Mouse (Mus musculus) layer of hippocampus, postnatal 25 days (tissue): ENCODE results near the gene Jund. TPM values are rescaled to one million over a fixed set of nuclear protein-coding genes. Genes with fewer than 3 reads are reported as not detected.

Experiments
- DNase-seq, 2 experiments: peaks; one replicate each; pipeline ENCODE4 v3.0.0; 2022; ENCODE audit warnings: mixed read lengths in 2 of 2, low spot score in 1 of 2; ENCODE audit errors: extremely low spot score in 1 of 2
- total RNA-seq, 2 experiments: library from RNA; stranded (reverse); gene quantifications; 2 replicates each; pipeline ENCODE4 v1.2.3; 2021

Gene Jund
- total RNA-seq, 2 experiments from 2014 or later = 181 to 194 TPM

DNA sequence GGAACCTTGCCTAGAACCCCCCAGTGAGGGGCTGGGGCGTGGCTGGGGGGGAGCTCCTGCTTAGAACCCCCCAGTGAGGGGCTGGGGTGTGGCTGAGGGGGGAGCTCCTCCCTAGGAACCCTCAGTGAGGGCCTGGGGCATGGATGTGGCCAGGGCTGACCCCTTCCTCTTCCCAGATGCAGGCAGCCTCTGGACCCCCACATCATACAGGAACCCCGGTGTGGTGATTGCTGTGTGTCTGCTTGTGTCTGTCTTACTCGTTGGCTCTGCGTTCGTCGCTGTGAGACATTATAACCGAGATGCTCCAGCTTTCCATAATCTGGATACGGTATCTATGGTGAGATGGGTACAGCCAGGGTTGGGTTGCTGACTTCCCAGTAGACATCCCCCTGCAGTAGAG is 22.9 kb downstream of the Jund start:
- DNase-seq = no peak

DNA sequence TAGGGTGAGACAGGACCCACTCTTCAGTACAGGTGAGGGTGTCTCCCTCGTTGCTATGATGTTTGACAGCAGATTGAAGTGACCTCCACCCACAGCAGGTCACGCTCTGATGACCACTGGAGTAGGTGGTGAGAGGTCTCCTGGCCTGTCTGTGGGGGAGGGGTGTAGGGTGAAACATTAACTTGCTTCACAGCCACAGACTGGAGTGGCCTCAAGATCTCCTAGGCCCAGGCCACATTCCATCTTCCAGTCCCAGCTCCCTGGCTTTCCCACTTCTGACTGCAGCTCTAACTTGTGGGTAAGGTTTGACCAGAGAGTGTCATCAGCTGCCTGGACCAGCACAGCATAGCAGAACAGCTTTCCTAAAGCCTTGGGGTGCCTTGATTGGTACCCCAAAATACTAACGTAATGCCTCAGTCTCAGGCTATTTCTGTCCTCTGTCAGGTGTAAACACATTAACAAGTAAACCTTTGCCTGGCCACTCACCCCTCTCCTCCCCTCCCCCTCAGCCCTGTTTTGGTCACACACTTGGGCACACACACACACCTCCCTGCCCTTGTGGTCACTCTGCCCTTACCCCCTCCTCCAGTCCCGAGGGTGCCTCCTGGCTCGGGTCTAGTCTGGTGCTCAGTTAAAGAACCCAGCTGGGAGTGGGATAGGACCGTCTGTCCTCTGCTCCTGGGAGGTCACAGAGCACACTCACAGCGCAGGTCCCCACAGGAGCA is 24.9 kb downstream of the Jund start, which contains the start of gene Pde4c:
TSS of gene Pde4c (plus strand) at position 235 of the 725 bp plus-strand sequence.
- DNase-seq = no peak

- no peak for DNase-seq
Observed at GRCm38 (mm10) chr8:70724216-70724615, 25.5 kb downstream of the Jund start.

DNA sequence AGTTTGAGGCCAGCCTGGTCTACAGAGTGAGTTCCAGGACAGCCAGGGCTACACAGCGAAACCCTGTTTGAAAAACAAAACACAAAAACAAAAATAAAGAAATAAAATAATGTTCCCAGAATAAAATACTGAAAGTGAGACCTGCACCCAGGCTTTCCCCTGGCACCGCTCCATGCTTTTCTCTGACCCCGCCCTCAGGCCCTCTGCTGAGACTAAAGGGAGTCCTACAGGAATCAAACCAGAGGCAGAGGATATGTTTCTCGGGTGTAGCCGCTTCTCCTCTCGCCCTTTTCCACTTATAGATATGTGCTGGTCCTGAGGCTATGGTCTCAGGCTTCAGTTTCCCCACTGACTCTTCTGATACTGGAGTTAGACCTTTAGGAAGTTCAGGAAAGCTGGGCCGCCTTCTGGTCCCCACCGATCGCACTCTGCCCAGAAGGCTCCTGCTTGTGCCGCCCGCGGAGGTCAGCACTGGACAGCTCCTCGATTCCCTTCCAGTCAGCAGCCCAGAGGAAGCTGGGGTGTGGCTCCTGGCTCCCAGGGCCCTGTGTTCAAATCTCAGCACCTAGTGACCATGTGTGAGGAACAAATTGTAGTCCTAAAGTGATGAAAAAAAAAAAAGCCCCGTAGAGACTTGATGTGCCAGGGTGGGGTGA is 27.2 kb downstream of the Jund start:
- DNase-seq = no peak

GRCm38 (mm10) chr8:70726721-70727120 is 28.0 kb downstream of the Jund start:
- DNase-seq = no peak

DNA sequence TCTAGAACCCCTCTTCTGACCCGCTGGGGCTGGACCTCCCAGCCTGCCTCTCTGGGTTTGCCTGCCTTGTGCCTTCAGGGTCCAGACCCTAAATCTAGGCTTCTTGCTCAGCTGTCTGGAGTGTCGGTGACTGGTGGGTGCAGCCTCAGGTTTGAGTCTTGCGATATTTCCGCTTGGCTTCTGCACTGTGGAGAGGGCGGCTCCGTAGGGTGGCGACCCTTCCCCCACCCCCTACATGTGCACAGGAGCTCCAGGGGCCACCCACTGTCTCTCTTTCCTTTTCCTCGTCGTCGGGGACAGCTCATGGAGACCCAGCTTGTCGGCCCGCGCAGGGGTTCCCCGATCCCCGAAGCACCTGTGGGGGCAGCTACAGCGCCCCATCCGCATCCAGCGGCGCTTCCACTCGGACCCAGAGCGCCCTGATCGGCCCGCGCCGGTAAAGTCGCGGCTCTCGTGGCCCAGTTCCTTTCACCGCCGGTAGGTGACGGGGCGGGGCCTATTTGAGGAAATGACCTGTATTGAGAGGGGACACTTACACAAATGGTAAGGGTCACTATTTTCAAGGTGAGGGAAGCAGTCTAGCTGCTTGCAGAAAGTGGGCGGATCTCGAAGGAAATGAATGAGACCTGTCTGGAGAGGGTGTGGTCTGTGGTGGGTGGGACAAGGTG is 31.2 kb downstream of the Jund start:
- DNase-seq = no peak

- DNase-seq = no peak
Observed at GRCm38 (mm10) chr8:70730956-70731355, 32.2 kb downstream of the Jund start.

- DNase-seq = no peak
Observed at GRCm38 (mm10) chr8:70737705-70738104, 39.0 kb downstream of the Jund start.

DNA sequence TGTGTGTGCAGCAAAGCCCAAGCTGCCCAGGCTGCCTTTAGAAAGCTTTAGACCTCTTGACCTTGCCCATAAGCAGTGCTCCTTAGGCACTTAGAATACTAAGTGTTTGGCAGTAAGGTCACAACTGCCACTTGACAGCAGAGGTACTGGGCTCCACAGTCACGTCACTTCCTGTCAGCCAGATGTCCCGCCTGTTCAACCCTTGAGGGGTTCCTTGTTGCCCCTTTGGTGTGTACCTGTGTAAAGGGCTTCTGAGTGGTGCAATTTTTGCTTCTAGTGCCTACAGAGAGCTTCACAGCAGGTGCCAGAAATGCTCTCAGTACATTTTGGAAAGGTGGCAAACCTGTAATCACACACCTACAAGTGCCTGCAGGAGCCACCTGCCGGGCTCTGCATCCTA is 39.5 kb downstream of the Jund start:
- no peak for DNase-seq

- DNase-seq = no peak
Observed at GRCm38 (mm10) chr8:70741661-70742060, 42.9 kb downstream of the Jund start.

DNA sequence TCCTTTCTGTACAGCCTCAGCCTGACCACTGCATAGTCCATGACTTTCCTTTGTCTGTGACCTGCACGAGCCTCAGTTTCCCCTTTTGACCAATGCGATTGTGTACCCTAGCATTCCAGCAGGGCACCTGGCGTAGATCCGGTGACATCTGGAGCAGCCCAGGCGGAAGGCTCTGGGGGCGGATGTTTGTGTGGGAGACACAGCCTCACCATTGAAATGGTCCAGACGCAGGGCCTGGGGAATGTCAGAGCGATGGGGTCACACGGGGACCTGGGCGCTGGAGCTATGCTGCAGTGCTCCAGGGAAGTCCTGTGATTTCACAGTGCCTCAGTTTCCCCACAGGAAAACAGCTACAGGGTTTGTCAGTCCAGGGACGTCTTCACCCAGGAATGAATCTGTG is 43.4 kb downstream of the Jund start:
- no peak for DNase-seq

GRCm38 (mm10) chr8:70742981-70743655 is 44.4 kb downstream of the Jund start:
- no peak for DNase-seq

- DNase-seq = no peak
Observed at GRCm38 (mm10) chr8:70743656-70744590, 45.2 kb downstream of the Jund start.

DNA sequence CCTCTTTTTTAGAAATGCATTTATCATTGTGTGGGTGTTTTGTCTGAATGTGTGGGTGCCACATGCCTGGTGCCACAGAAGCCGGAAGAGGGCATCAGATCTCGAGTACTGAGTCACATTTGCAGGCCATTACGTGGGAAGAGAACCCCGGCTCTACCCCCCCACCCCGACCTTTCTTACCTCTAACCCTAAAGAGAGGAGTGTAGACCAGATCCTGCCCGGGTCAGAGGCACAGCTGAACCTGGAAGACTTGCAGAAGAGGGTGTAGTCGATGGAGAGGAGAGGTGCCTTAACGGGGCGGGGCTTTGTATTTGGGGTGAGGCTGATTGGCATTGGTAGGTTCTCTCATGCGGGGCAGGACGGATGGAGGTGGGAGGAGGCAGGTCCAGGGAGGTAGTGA is 46.1 kb downstream of the Jund start:
- DNase-seq = no peak

DNA sequence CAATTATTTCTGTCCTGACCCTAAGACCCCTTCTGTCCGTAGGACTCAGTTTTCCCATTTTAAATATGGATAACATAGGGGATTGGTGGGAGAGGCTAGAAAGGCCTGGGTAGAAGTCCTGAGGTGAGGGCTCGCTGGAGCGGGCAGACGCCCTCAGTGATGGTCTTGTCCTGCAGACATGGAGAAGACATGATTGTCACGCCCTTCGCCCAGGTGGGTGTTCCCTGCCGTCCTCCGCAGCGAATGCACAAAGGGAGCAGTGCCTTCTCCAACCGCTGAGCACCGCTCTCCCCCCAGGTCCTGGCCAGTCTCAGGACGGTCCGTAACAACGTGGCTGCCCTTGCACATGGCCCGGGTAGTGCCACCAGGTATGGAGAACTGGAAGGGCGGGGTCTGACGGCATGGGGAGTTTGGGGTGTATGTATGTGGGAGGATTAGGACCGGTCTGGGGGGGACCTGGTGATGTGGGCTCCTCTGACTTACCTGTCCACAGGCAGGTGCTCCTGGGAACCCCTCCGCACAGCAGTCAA is 47.0 kb downstream of the Jund start:
- DNase-seq = no peak

DNA sequence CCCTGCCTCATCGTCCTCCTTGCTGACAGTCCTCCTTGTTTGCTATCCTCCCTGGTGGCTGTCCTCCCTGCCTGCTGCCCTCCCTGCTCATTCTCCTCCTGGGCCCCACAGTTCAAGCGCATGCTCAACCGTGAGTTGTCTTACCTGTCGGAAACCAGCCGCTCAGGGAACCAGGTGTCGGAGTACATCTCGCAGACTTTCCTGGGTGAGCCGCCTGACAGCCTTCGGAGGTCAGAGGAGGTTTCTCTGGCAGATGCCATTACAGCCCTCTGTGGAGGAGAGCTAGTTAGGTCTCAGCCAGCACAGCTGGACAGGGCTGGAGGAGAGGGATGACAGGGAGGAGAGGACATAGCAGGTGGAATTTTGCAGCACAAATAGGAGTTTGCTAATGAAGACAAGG is 47.9 kb downstream of the Jund start:
- DNase-seq = no peak

DNA sequence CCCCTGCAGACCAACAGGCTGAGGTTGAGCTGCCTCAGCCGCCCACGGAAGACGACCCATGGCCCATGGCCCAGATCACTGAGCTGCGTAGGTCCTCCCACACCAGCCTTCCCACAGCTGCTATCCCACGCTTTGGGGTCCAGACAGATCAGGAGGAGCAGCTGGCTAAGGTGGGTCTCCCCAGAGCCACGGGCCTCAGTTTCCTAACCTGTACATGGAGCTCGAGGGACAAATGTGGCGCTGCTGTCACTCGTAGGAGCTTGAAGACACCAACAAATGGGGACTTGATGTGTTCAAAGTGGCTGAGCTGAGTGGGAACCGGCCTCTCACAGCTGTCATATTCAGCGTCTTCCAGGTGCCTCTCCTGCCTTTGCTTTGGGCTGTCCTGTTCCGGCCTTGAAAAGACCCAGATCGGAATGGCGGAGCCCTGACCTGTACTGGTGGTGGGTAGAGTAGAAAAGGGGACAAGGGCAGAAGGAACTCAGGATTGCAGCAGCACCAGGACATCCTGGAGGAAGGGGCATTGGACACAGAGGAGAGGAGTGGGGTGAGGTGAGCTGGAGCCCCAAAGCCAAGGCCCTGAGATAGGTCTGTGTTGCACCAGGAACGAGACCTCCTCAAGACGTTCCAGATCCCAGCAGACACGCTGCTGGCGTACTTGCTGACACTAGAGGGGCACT is 48.6 kb downstream of the Jund start:
- DNase-seq = no peak

GRCm38 (mm10) chr8:70748246-70749096 is 49.7 kb downstream of the Jund start:
- DNase-seq = no peak
